10 mouse cellular contexts compared by ENCODE assay signal in genomic region chr3:35141500-35142220, GRCm38 (mm10).
DNase-seq lines count a peak whose midpoint lies in the region; ATAC-seq and TF ChIP-seq lines count a peak whose summit lies in the region.
"Had no signal": no experiment of that assay in that cellular context is flagged by ENCODE, and none has a peak within 500 bp of the region (broad histone marks: within the 10 kb centered on the region; RNA-seq: fewer than 3 reads in every experiment).

No protein-coding gene starts in this region.

- H3K9me3 ChIP-seq in hindbrain, embryonic 14.5 days (ENCODE audit: control insufficient read depth, low read length), result no peaks in the 10 kb centered on the region
- no peaks in the 10 kb centered on the region for H3K9me3 ChIP-seq in hindbrain, embryonic 12.5 days (replicated peaks)
- H3K9me3 ChIP-seq in midbrain, postnatal 0 days (ENCODE audit: low read length), result no peaks in the 10 kb centered on the region
- peaks cover under 1% of the 10 kb centered on the region; the same call in 1 of the 2 replicates for H3K9me3 ChIP-seq in midbrain, embryonic 10.5 days (replicated peaks)
- no peaks in the 10 kb centered on the region for H3K9me3 ChIP-seq in neural tube, embryonic 14.5 days (ENCODE audit: control insufficient read depth, low read length)
- H3K9me3 ChIP-seq: liver, embryonic 15.5 days had no signal

- no peaks in the 10 kb centered on the region for H3K27me3 ChIP-seq in hindbrain, embryonic 14.5 days (ENCODE audit: control insufficient read depth, insufficient read depth, low read length)
- H3K27me3 ChIP-seq in hindbrain, embryonic 12.5 days, result 0 out of 2 replicates have a peak, but pooled peaks cover 2% of the 10 kb centered on the region
- no peaks in the 10 kb centered on the region for H3K27me3 ChIP-seq in midbrain, postnatal 0 days (ENCODE audit: insufficient read depth, low read length)
- H3K27me3 ChIP-seq in midbrain, embryonic 10.5 days (ENCODE audit: low read depth, poor library complexity, severe bottlenecking), result no peaks in the 10 kb centered on the region
- H3K27me3 ChIP-seq in neural tube, embryonic 14.5 days (ENCODE audit: control insufficient read depth, insufficient read depth, low read length), result no peaks in the 10 kb centered on the region
- H3K27me3 ChIP-seq: liver, embryonic 15.5 days had no signal

- H3K4me1 ChIP-seq in hindbrain, embryonic 14.5 days (replicated peaks; ENCODE audit: control insufficient read depth, insufficient read depth, low read length), result no peaks in the 10 kb centered on the region
- H3K4me1 ChIP-seq in hindbrain, embryonic 12.5 days, result no peaks in the 10 kb centered on the region
- no peaks in the 10 kb centered on the region for H3K4me1 ChIP-seq in midbrain, postnatal 0 days (ENCODE audit: insufficient read depth, low read length)
- no peaks in the 10 kb centered on the region; the same call in 1 of the 2 replicates for H3K4me1 ChIP-seq in midbrain, embryonic 10.5 days
- no peaks in the 10 kb centered on the region for H3K4me1 ChIP-seq in neural tube, embryonic 14.5 days (ENCODE audit: control insufficient read depth, insufficient read depth, low read length)
- H3K4me1 ChIP-seq: liver, embryonic 15.5 days had no signal

- H3K36me3 ChIP-seq in hindbrain, embryonic 14.5 days (replicated peaks; ENCODE audit: control insufficient read depth, insufficient read depth), result no peaks in the 10 kb centered on the region
- H3K36me3 ChIP-seq in hindbrain, embryonic 12.5 days, result no peaks in the 10 kb centered on the region
- no peaks in the 10 kb centered on the region for H3K36me3 ChIP-seq in midbrain, postnatal 0 days (ENCODE audit: insufficient read depth, low read length)
- no peaks in the 10 kb centered on the region for H3K36me3 ChIP-seq in midbrain, embryonic 10.5 days
- no peaks in the 10 kb centered on the region for H3K36me3 ChIP-seq in neural tube, embryonic 14.5 days (ENCODE audit: control insufficient read depth, insufficient read depth, low read length)
- H3K36me3 ChIP-seq: liver, embryonic 15.5 days had no signal

- H3K27ac ChIP-seq in hindbrain, embryonic 14.5 days, result peak overlapping the region; percentile 33; the same call in 1 of the 2 replicates
- no peak overlapping the region for H3K27ac ChIP-seq in hindbrain, embryonic 12.5 days
- 0 out of 2 replicates have a peak overlapping the region, but pooled peaks have one; percentile 18 for H3K27ac ChIP-seq in midbrain, postnatal 0 days (ENCODE audit: low read depth, low read length)
- H3K27ac ChIP-seq in midbrain, embryonic 10.5 days (replicated peaks), result no peak overlapping the region
- H3K27ac ChIP-seq in neural tube, embryonic 14.5 days (ENCODE audit: low read depth, low read length), result peak overlapping the region; percentile 7; the same call in 1 of the 2 replicates
- H3K27ac ChIP-seq: heart, adult 2 months; liver, embryonic 15.5 days had no signal

- DNase-seq in hindbrain, embryonic 14.5 days (ENCODE audit: low spot score), result peak; percentile 59
- DNase-seq in midbrain, postnatal 0 days (ENCODE audit: low spot score), result peak; percentile 86
- no peak for DNase-seq in midbrain, embryonic 10.5 days (ENCODE audit: low spot score)
- DNase-seq in cerebellum, adult 8-10 months, result peak; percentile 5
- DNase-seq: heart, adult 2 months; thymus, adult 2 months had no signal

- TF ChIP-seq CTCF in midbrain, postnatal 0 days (IDR thresholded peaks at IDR 0.05), result no peak

- H3K9ac ChIP-seq in hindbrain, embryonic 14.5 days, result no peak overlapping the region
- H3K9ac ChIP-seq in hindbrain, embryonic 12.5 days, result no peak overlapping the region
- H3K9ac ChIP-seq in midbrain, postnatal 0 days (replicated peaks; ENCODE audit: low read length, poor library complexity, severe bottlenecking), result no peak overlapping the region
- H3K9ac ChIP-seq in neural tube, embryonic 14.5 days (replicated peaks; ENCODE audit: low read depth, low read length), result no peak overlapping the region
- H3K9ac ChIP-seq: liver, embryonic 15.5 days had no signal

- no peak overlapping the region for H3K4me3 ChIP-seq in hindbrain, embryonic 14.5 days (replicated peaks; ENCODE audit: low read length)
- H3K4me3 ChIP-seq in hindbrain, embryonic 12.5 days, result no peak overlapping the region
- no peak overlapping the region for H3K4me3 ChIP-seq in midbrain, postnatal 0 days (ENCODE audit: low read depth, low read length)
- no peak overlapping the region for H3K4me3 ChIP-seq in midbrain, embryonic 10.5 days
- no peak overlapping the region for H3K4me3 ChIP-seq in neural tube, embryonic 14.5 days (ENCODE audit: low read depth, low read length)
- H3K4me3 ChIP-seq: heart, adult 2 months; liver, embryonic 15.5 days had no signal

- H3K4me2 ChIP-seq in hindbrain, embryonic 14.5 days (replicated peaks), result no peak overlapping the region
- H3K4me2 ChIP-seq in hindbrain, embryonic 12.5 days (replicated peaks), result no peak overlapping the region
- no peak overlapping the region for H3K4me2 ChIP-seq in midbrain, postnatal 0 days (ENCODE audit: low read depth, low read length, poor library complexity, severe bottlenecking)
- H3K4me2 ChIP-seq in neural tube, embryonic 14.5 days (ENCODE audit: low read depth, low read length), result no peak overlapping the region
- H3K4me2 ChIP-seq: liver, embryonic 15.5 days had no signal

- 56% methylated on average over 11 of the region's 11 CpGs for WGBS in hindbrain, embryonic 14.5 days
- WGBS in hindbrain, embryonic 12.5 days, result 68% methylated on average over 11 of the region's 11 CpGs
- WGBS in midbrain, postnatal 0 days, result 63% methylated on average over 11 of the region's 11 CpGs
- WGBS in midbrain, embryonic 10.5 days, result 86% methylated on average over 11 of the region's 11 CpGs
- 50% methylated on average over 11 of the region's 11 CpGs for WGBS in neural tube, embryonic 14.5 days

- peak; percentile 77; the same call in 1 of the 2 replicates for ATAC-seq in hindbrain, embryonic 14.5 days (ENCODE audit: low FRiP score)
- ATAC-seq in hindbrain, embryonic 12.5 days (ENCODE audit: low FRiP score), result no peak
- peak; percentile 65 for ATAC-seq in midbrain, postnatal 0 days (ENCODE audit: low FRiP score)
- ATAC-seq in neural tube, embryonic 14.5 days (ENCODE audit: low read depth), result no peak
- no peak for ATAC-seq in CD4-positive, CD25-positive, alpha-beta regulatory T cell, adult 4 months

Comparison
In these comparisons a context has a peak if more than half of its experiments do, and no peak if none do; other contexts are left out.
1. ATAC-seq: peak in hindbrain, embryonic 14.5 days (single experiment) and midbrain, postnatal 0 days (single experiment); none in hindbrain, embryonic 12.5 days (single experiment), neural tube, embryonic 14.5 days (single experiment) and CD4-positive, CD25-positive, alpha-beta regulatory T cell, adult 4 months (single experiment).
2. H3K27ac ChIP-seq: peak in hindbrain, embryonic 14.5 days (single experiment), midbrain, postnatal 0 days (single experiment) and neural tube, embryonic 14.5 days (single experiment); none in hindbrain, embryonic 12.5 days (single experiment) and midbrain, embryonic 10.5 days (single experiment).